Mouse (Mus musculus) forebrain, embryonic 13.5 days (tissue): ENCODE measurements around the gene Rdh19. TPM values are rescaled to one million over a fixed set of nuclear protein-coding genes. Genes with fewer than 3 reads are reported as not detected.

Source experiments
- ATAC-seq: fragments of 200-750 bp; cut with Nextera tagmentation; 2 replicates; pipeline ENCODE4 v1.8.0; 2017
- H3K27ac ChIP-seq: fragments of 300-500 bp; sonication (generic); 2 replicates; pipeline ENCODE4 v1.5.1; 2015; ENCODE audit warnings: inconsistent platforms, mild to moderate bottlenecking, moderate library complexity
- H3K27me3 ChIP-seq: fragments of 300-500 bp; sonication (generic); 2 replicates; pipeline ENCODE4 v1.6.1; 2015; ENCODE audit warnings: mild to moderate bottlenecking, inconsistent platforms
- H3K36me3 ChIP-seq: fragments of 300-500 bp; sonication (generic); 2 replicates; pipeline ENCODE4 v1.6.1; 2015; ENCODE audit warnings: mild to moderate bottlenecking, inconsistent platforms; ENCODE audit not compliant: poor library complexity, severe bottlenecking
- H3K4me1 ChIP-seq: fragments of 300-500 bp; sonication (generic); 2 replicates; pipeline ENCODE4 v1.6.1; 2015; ENCODE audit warnings: inconsistent platforms
- H3K4me2 ChIP-seq: fragments of 300-500 bp; sonication (generic); 2 replicates; pipeline ENCODE4 v1.6.1; 2015; ENCODE audit warnings: inconsistent platforms, mild to moderate bottlenecking, moderate library complexity
- H3K4me3 ChIP-seq: fragments of 300-500 bp; sonication (generic); 2 replicates; pipeline ENCODE4 v1.5.1; 2015; ENCODE audit warnings: mild to moderate bottlenecking, inconsistent platforms
- H3K9ac ChIP-seq: fragments of 300-500 bp; sonication (generic); 2 replicates; pipeline ENCODE4 v1.6.1; 2015; ENCODE audit warnings: mild to moderate bottlenecking, inconsistent platforms
- H3K9me3 ChIP-seq: fragments of 300-500 bp; sonication (generic); replicated peaks from 2 replicates; pipeline ENCODE4 v1.6.1; 2016; ENCODE audit warnings: inconsistent platforms
- polyA plus RNA-seq: library from polyadenylated mRNA; unstranded; fragments of >200 nt; fragmentation: Nextera tagmentation; extraction: Ambion mirVana; gene quantifications from 2 replicates; pipeline ENCODE4 v1.2.1, GENCODE M21; 2015

Rdh19 gene
- polyA plus RNA-seq, 1 experiment from 2014 or later, result not detected

DNA sequence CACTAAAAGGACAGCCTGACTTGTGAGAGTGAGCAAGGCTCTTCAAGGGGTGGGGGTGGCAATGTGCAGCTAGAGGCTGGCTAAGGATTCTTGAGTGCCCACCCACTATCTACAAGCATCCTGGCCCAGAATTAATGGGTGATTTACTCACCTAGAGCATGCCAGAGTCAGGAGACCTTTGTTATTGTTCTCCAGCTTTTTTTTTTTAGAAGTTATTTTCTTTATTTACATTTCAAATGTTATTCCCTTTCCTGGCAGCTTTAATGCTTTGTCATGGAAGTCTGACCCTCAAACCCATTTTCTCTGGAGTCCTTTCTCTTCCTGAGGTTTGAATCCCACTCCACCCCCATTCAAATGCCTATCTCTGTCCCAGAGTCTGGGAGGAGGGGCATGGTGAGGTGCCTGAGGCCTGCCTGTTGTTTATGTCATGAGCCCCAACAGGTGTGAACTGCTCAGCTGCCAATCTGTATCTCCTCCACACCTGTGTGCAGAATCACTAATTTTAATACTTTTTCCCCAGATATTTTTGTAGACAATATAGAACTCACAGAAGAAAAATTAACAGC, 57.7 kb downstream of the Rdh19 start:
- peaks cover 4% of the 10 kb centered on the region for H3K4me1 ChIP-seq
- ATAC-seq, result no peak
- no peak overlapping the region for H3K4me2 ChIP-seq
- H3K27me3 ChIP-seq, result no peaks in the 10 kb centered on the region
- H3K4me3 ChIP-seq, result no peak overlapping the region
- H3K9me3 ChIP-seq, result no peaks in the 10 kb centered on the region
- no peak overlapping the region for H3K27ac ChIP-seq
- H3K9ac ChIP-seq, result no peak overlapping the region
- H3K36me3 ChIP-seq, result no peaks in the 10 kb centered on the region

Other genes starting within 250 kb of the Rdh19 start
- gene Lrp1, start 228.8 kb upstream of the Rdh19 start, polyA plus RNA-seq, result 65.1 and 74.7 TPM in 2 replicates
- 2.6 and 2.7 TPM in 2 replicates for gene Stat6, start 206.9 kb upstream of the Rdh19 start, polyA plus RNA-seq
- gene Nemp1, start 183.0 kb upstream of the Rdh19 start, polyA plus RNA-seq, result 6.7 and 7.0 TPM in 2 replicates
- 1.6 and 2.0 TPM in 2 replicates for gene Nab2, start 181.4 kb upstream of the Rdh19 start, polyA plus RNA-seq
- gene Myo1a, start 144.8 kb upstream of the Rdh19 start, polyA plus RNA-seq, result 0.60 and 0.83 TPM in 2 replicates
- gene Tac2, start 125.5 kb upstream of the Rdh19 start, polyA plus RNA-seq, result 0.35 TPM in 1 of 2 replicates, not detected in the other
- gene Zbtb39, start 110.4 kb upstream of the Rdh19 start, polyA plus RNA-seq, result 4.3 TPM in 2 replicates
- 0.39 and 0.48 TPM in 2 replicates for gene Gpr182, start 98.2 kb upstream of the Rdh19 start, polyA plus RNA-seq
- not detected in 2 replicates for gene Rdh1, start 90.2 kb upstream of the Rdh19 start, polyA plus RNA-seq
- not detected in 2 replicates for gene Rdh16f1, start 90.1 kb upstream of the Rdh19 start, polyA plus RNA-seq
- gene Rdh9, start 73.5 kb upstream of the Rdh19 start, polyA plus RNA-seq, result 0.13 and 0.17 TPM in 2 replicates
- 0.05 TPM in 1 of 2 replicates, not detected in the other for gene Rdh16, start 48.8 kb upstream of the Rdh19 start, polyA plus RNA-seq
- gene Rdh16f2, start 16.5 kb downstream of the Rdh19 start, polyA plus RNA-seq, result not detected in 2 replicates
- not detected in 2 replicates for gene Rdh7, start 38.9 kb downstream of the Rdh19 start, polyA plus RNA-seq
- not detected in 2 replicates for gene Sdr9c7, start 48.6 kb downstream of the Rdh19 start, polyA plus RNA-seq
- gene Hsd17b6, start 157.7 kb downstream of the Rdh19 start, polyA plus RNA-seq, result not detected in 2 replicates
- 97.9 and 98.0 TPM in 2 replicates for gene Prim1, start 165.2 kb downstream of the Rdh19 start, polyA plus RNA-seq
- 715 and 810 TPM in 2 replicates for gene Naca, start 185.6 kb downstream of the Rdh19 start, polyA plus RNA-seq
- gene Ptges3, start 209.0 kb downstream of the Rdh19 start, polyA plus RNA-seq, result 562 and 583 TPM in 2 replicates
- 2,170 and 2,214 TPM in 2 replicates for gene Atp5b, start 233.3 kb downstream of the Rdh19 start, polyA plus RNA-seq
- 11.6 and 12.6 TPM in 2 replicates for gene Baz2a, start 241.6 kb downstream of the Rdh19 start, polyA plus RNA-seq